Mouse (Mus musculus): ENCODE data around the gene Zbtb34. TPM values are rescaled to one million over a fixed set of nuclear protein-coding genes. Genes with fewer than 3 reads are reported as not detected.

Gene Zbtb34
- polyA plus RNA-seq, 1 experiment from 2014 or later: 8.0 TPM

DNA sequence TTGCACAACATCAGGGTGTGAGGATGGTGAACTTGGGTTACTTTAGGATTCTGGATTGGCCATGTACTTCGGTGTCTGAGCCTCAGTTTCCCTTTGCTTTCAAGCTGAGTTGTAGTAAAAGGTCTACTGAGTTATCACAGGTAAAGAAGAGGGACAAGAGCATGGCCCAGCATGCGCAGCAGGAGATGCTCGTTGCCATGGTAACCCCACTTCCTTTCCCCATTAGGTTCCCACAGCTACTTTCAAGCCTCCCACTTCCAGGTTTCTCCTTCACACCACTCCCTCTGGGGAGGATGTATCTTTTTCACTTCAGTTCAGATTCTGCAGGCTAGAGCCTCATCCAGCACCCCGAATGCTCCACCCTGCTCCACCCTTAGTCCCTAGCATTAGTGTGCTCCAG, 9.8 kb upstream of the Zbtb34 start:
- Histone ChIP-seq H3K4me3 (ENCODE audit: low read depth, low read length) (no peak overlapping the region), H3K27ac (ENCODE audit: low read depth, low read length) (no peak overlapping the region), H3K9me3 (ENCODE audit: control insufficient read depth, low read length) (no peaks in the 10 kb centered on the region), H3K27me3 (ENCODE audit: control insufficient read depth, insufficient read depth, low read length) (no peaks in the 10 kb centered on the region), H3K9ac (ENCODE audit: low read depth, low read length) (no peak overlapping the region), H3K36me3 (ENCODE audit: control insufficient read depth, insufficient read depth, low read length) (no peaks in the 10 kb centered on the region), H3K4me1 (replicated peaks; ENCODE audit: control insufficient read depth, insufficient read depth, low read length) (peaks cover 14% of the 10 kb centered on the region), H3K4me2 (replicated peaks; ENCODE audit: low read depth, low read length) (no peak overlapping the region)
- ATAC-seq (ENCODE audit: low FRiP score) (no peak), DNase-seq (ENCODE audit: low spot score) (peak; percentile 15)
- WGBS: 28% methylated on average over 4 of the region's 4 CpGs

DNA sequence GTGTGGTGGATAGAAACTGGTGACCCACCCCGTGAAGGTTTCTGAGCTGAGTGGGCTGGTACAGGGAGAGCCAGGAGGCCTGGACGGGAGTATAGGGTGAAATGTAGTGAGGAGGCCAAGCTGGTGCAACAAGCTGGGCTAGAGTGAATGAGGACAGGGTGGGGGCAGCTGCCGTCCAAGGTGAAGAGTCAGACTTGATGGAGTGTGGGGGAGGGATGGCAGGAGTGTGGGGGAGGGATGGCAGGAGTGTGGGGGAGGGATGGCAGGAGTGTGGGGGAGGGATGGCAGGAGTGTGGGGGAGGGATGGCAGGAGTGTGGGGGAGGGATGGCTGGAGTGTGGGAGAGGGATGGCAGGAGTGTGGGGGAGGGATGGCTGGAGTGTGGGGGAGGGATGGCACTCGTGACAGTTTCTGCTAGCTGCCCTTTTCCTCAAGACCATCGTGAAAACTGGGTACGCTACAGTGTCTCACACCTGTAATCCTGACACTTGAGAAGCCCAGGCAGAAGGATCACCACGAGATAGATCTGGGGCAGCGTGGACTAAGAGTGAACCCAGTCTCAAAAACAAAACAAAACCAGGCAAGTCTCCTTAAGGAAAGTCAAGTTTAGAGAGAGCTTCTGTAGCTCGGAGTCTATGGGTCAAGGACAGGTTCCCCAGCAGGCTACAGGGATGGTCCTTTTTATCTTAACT, 9.0 kb upstream of the Zbtb34 start:
- ATAC-seq (ENCODE audit: low FRiP score): no peak
- Histone ChIP-seq H3K4me1 (replicated peaks; ENCODE audit: control insufficient read depth, insufficient read depth, low read length) (peaks cover 14% of the 10 kb centered on the region), H3K4me3 (ENCODE audit: low read depth, low read length) (no peak overlapping the region), H3K36me3 (ENCODE audit: control insufficient read depth, insufficient read depth, low read length) (no peaks in the 10 kb centered on the region), H3K9me3 (ENCODE audit: control insufficient read depth, low read length) (no peaks in the 10 kb centered on the region), H3K9ac (ENCODE audit: low read depth, low read length) (no peak overlapping the region), H3K27me3 (ENCODE audit: control insufficient read depth, insufficient read depth, low read length) (no peaks in the 10 kb centered on the region), H3K27ac (ENCODE audit: low read depth, low read length) (no peak overlapping the region), H3K4me2 (replicated peaks; ENCODE audit: low read depth, low read length) (no peak overlapping the region)
- no peak for DNase-seq (ENCODE audit: low spot score)
- WGBS: 17% methylated on average over 9 of the region's 9 CpGs

DNA sequence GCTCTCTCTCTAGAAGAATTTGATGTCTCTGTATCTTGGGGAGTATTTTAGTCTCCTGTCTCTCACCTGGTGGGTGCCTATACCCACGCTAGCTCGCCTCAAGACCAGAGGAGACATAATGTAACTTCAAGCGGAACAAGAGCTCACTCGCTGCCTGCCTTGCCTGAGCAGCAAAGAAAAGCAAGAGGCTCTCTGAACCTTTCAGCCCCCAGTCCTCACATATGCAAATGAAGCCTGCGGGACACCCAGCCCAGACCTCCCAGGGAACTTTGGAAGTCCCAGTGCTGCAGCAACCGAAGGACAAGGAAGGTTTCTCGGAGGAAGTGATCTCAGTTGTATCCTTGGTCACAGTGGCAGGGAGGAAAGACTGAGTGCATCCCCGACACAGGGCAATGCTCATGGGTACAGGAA, 8.4 kb upstream of the Zbtb34 start:
- Histone ChIP-seq H3K36me3 (ENCODE audit: control insufficient read depth, insufficient read depth, low read length) (no peaks in the 10 kb centered on the region), H3K4me3 (ENCODE audit: low read depth, low read length) (no peak overlapping the region), H3K4me1 (replicated peaks; ENCODE audit: control insufficient read depth, insufficient read depth, low read length) (peaks cover 14% of the 10 kb centered on the region), H3K9ac (ENCODE audit: low read depth, low read length) (no peak overlapping the region), H3K9me3 (ENCODE audit: control insufficient read depth, low read length) (no peaks in the 10 kb centered on the region), H3K4me2 (replicated peaks; ENCODE audit: low read depth, low read length) (no peak overlapping the region), H3K27ac (ENCODE audit: low read depth, low read length) (0 out of 2 replicates have a peak overlapping the region, but pooled peaks have one; percentile 8), H3K27me3 (ENCODE audit: control insufficient read depth, insufficient read depth, low read length) (no peaks in the 10 kb centered on the region)
- ATAC-seq (ENCODE audit: low FRiP score) (no peak), DNase-seq (ENCODE audit: low spot score) (peak; percentile 45)
- 3% methylated on average over 8 of the region's 8 CpGs for WGBS

DNA sequence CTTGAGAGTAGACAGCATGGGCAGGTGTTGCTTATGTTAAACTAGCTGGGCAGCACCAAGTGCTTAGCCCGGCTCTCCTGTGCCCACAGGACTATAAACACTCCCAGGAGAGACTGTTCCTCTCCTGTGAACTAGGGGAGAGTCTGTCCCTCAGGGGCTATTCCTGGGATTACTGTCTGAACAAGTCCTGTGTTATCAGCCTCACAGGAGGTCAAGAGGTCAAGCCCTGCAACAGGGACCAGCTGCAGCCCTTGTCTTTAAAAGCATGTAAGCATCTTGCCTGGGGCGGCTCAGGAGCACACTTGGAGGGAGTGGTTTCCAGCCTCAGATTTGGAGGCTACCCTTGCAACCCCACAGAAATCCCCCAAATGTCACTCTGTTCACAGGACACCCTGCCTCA, 7.3 kb upstream of the Zbtb34 start:
- Histone ChIP-seq H3K27me3 (ENCODE audit: control insufficient read depth, insufficient read depth, low read length) (no peaks in the 10 kb centered on the region), H3K9me3 (ENCODE audit: control insufficient read depth, low read length) (no peaks in the 10 kb centered on the region), H3K36me3 (ENCODE audit: control insufficient read depth, insufficient read depth, low read length) (no peaks in the 10 kb centered on the region), H3K4me1 (replicated peaks; ENCODE audit: control insufficient read depth, insufficient read depth, low read length) (peaks cover 14% of the 10 kb centered on the region), H3K4me2 (replicated peaks; ENCODE audit: low read depth, low read length) (no peak overlapping the region), H3K4me3 (ENCODE audit: low read depth, low read length) (no peak overlapping the region), H3K27ac (ENCODE audit: low read depth, low read length) (no peak overlapping the region), H3K9ac (ENCODE audit: low read depth, low read length) (no peak overlapping the region)
- DNase-seq (ENCODE audit: low spot score): peak; percentile 41
- WGBS: 19% methylated on average over 2 of the region's 2 CpGs
- ATAC-seq (ENCODE audit: low FRiP score): no peak

DNA sequence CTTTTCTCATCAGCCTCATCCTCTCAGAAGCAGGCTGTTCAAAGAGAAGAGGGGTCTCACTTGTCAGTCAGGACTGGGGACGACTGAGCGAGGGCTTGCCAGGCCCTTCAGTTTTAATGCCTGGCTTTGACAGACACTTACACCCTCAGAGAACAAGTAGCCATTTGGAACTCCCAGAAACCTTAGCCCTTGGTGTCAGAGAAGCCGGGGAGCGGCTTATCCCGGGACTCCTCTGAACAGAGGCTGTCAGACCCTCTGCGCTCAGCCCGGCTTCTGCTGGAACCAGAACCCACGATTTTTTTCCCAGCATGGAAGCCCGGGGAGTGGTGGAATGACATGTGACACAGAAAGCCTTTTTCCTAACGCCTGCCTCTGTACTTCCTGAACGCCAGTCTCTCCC, 6.1 kb upstream of the Zbtb34 start:
- H3K36me3 ChIP-seq (ENCODE audit: control insufficient read depth, insufficient read depth, low read length): no peaks in the 10 kb centered on the region
- ATAC-seq (ENCODE audit: low FRiP score) (no peak), DNase-seq (ENCODE audit: low spot score) (no peak)
- no peak overlapping the region for H3K4me2 ChIP-seq (replicated peaks; ENCODE audit: low read depth, low read length)
- 48% methylated on average over 11 of the region's 11 CpGs for WGBS
- H3K4me1 ChIP-seq (replicated peaks; ENCODE audit: control insufficient read depth, insufficient read depth, low read length): peaks cover 14% of the 10 kb centered on the region
- no peak overlapping the region for H3K9ac ChIP-seq (ENCODE audit: low read depth, low read length)
- H3K27ac ChIP-seq (ENCODE audit: low read depth, low read length): no peak overlapping the region
- H3K9me3 ChIP-seq (ENCODE audit: control insufficient read depth, low read length): no peaks in the 10 kb centered on the region
- H3K27me3 ChIP-seq (ENCODE audit: control insufficient read depth, insufficient read depth, low read length): no peaks in the 10 kb centered on the region
- no peak overlapping the region for H3K4me3 ChIP-seq (ENCODE audit: low read depth, low read length)

DNA sequence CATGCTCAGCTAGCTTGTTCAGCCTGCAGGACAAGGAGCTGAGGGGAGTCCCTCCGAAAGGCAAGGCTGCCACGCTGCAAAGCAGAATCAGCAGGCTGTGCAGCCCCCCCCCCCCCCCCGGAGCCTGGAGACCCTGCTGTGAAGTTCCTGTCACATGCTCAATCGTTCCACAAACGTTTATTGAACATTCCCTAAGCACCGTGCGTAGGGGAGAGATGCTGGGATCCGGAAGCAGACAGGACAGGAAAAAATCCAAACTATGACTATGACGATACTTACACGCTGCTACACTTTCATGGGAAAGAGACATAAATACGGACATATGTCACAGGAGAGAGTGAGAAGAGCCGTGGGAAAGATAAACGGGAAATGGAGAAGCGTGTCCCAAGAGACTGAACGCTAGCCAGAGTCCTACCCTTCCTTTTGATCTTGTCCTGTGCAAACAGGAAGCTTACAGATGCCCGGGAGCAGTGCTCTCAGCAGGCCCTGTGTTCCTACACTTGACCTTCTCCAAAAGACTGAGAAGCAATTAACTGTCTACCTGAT, 5.0 kb upstream of the Zbtb34 start:
- Histone ChIP-seq H3K9me3 (ENCODE audit: control insufficient read depth, low read length) (no peaks in the 10 kb centered on the region), H3K36me3 (ENCODE audit: control insufficient read depth, insufficient read depth, low read length) (no peaks in the 10 kb centered on the region), H3K27me3 (ENCODE audit: control insufficient read depth, insufficient read depth, low read length) (no peaks in the 10 kb centered on the region), H3K27ac (ENCODE audit: low read depth, low read length) (0 out of 2 replicates have a peak overlapping the region, but pooled peaks have one; percentile 31), H3K9ac (ENCODE audit: low read depth, low read length) (no peak overlapping the region), H3K4me3 (ENCODE audit: low read depth, low read length) (no peak overlapping the region; the same call in 1 of the 2 replicates), H3K4me2 (replicated peaks; ENCODE audit: low read depth, low read length) (peak overlapping the region; percentile 27), H3K4me1 (replicated peaks; ENCODE audit: control insufficient read depth, insufficient read depth, low read length) (peaks cover 14% of the 10 kb centered on the region)
- 10% methylated on average over 16 of the region's 16 CpGs for WGBS
- DNase-seq (ENCODE audit: low spot score) (peak; percentile 45), ATAC-seq (ENCODE audit: low FRiP score) (no peak)

DNA sequence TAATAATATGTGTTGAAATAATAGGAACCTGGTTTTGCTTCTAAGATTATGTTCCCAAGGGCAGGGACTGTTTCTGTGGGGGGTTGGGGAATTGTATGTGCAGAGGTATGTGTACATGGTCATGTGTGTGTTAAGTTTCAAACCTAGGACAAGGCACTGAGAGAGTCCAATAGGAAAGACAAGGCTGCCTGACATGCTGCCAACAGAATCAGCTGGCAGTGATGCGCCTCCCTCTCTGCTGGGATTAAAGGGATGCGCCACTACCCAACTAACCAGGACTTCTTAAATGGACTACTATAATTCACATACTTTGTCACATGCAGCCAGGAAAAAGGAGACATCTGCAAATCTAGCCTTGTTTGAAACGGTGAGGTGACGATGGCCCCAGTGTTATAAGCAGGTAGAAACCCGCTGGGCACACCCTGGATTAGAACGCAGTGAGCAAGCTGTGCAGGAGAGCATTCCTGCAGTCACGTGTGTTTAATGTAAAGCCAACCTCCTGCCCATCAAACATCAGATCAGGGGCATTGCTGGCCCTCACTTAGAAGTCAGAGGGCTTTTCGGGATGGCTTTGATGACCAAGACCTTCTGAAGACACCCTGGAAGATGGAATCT, 4.0 kb upstream of the Zbtb34 start:
- no peak overlapping the region for H3K4me3 ChIP-seq (ENCODE audit: low read depth, low read length)
- H3K9ac ChIP-seq (ENCODE audit: low read depth, low read length): no peak overlapping the region
- peaks cover 14% of the 10 kb centered on the region for H3K4me1 ChIP-seq (replicated peaks; ENCODE audit: control insufficient read depth, insufficient read depth, low read length)
- 40% methylated on average over 8 of the region's 8 CpGs for WGBS
- H3K27me3 ChIP-seq (ENCODE audit: control insufficient read depth, insufficient read depth, low read length): no peaks in the 10 kb centered on the region
- H3K36me3 ChIP-seq (ENCODE audit: control insufficient read depth, insufficient read depth, low read length): no peaks in the 10 kb centered on the region
- no peaks in the 10 kb centered on the region for H3K9me3 ChIP-seq (ENCODE audit: control insufficient read depth, low read length)
- H3K27ac ChIP-seq (ENCODE audit: low read depth, low read length): no peak overlapping the region
- ATAC-seq (ENCODE audit: low FRiP score) (no peak), DNase-seq (ENCODE audit: low spot score) (no peak)
- no peak overlapping the region for H3K4me2 ChIP-seq (replicated peaks; ENCODE audit: low read depth, low read length)

DNA sequence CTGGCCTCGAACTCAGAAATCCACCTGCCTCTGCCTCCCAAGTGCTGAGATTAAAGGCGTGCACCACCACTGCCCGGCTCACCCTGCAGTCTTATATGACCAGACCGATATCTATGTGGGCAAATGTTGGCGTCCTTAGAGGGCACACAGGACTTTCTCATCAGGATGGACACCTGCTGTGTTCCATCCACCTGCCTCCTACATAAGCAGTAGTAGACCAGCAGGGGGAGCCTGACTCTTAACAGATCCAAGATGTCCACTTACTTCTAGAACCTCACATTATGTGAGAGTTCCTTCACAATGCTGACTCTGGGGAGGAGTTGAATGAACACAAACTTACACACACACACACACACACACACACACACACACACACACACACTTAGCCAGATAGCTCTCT, 1.8 kb upstream of the Zbtb34 start:
- Histone ChIP-seq H3K27me3 (ENCODE audit: control insufficient read depth, insufficient read depth, low read length) (no peaks in the 10 kb centered on the region), H3K9ac (ENCODE audit: low read depth, low read length) (no peak overlapping the region), H3K4me1 (replicated peaks; ENCODE audit: control insufficient read depth, insufficient read depth, low read length) (no peaks in the 10 kb centered on the region; the same call in 1 of the 2 replicates), H3K27ac (ENCODE audit: low read depth, low read length) (no peak overlapping the region), H3K9me3 (ENCODE audit: control insufficient read depth, low read length) (no peaks in the 10 kb centered on the region), H3K4me2 (replicated peaks; ENCODE audit: low read depth, low read length) (no peak overlapping the region), H3K4me3 (ENCODE audit: low read depth, low read length) (no peak overlapping the region), H3K36me3 (ENCODE audit: control insufficient read depth, insufficient read depth, low read length) (no peaks in the 10 kb centered on the region)
- 50% methylated on average over 5 of the region's 5 CpGs for WGBS
- ATAC-seq (ENCODE audit: low FRiP score): no peak
- peak; percentile 60 for DNase-seq (ENCODE audit: low spot score)

All from hindbrain, embryonic 11.5 days (tissue).